Mouse (Mus musculus) megakaryocyte-erythroid progenitor cell, adult 5-6 weeks (primary cell): ENCODE data around the gene Hrh2. TPM values are rescaled to one million over a fixed set of nuclear protein-coding genes. Genes with fewer than 3 reads are reported as not detected.

Source experiments
- ATAC-seq: replicated peaks from 2 replicates; pipeline ENCODE4 v1.8.0; 2016; ENCODE audit warnings: mild to moderate bottlenecking, inconsistent platforms; ENCODE audit not compliant: severe bottlenecking, poor library complexity, low FRiP score, low TSS enrichment
- total RNA-seq, 2 experiments: library from RNA; stranded (forward) in 1 of 2; stranded (reverse) in 1 of 2; fragments of 200-1000, 215-1000 nt in 1 of 2; fragments of >200 nt in 1 of 2; fragmentation: Nextera tagmentation in 1 of 2; gene quantifications; 2 replicates each; pipeline ENCODE4 v1.2.3; 2014 to 2017

The Hrh2 gene
- total RNA-seq, 2 experiments from 2014 or later = 2.2 to 3.6 TPM

DNA sequence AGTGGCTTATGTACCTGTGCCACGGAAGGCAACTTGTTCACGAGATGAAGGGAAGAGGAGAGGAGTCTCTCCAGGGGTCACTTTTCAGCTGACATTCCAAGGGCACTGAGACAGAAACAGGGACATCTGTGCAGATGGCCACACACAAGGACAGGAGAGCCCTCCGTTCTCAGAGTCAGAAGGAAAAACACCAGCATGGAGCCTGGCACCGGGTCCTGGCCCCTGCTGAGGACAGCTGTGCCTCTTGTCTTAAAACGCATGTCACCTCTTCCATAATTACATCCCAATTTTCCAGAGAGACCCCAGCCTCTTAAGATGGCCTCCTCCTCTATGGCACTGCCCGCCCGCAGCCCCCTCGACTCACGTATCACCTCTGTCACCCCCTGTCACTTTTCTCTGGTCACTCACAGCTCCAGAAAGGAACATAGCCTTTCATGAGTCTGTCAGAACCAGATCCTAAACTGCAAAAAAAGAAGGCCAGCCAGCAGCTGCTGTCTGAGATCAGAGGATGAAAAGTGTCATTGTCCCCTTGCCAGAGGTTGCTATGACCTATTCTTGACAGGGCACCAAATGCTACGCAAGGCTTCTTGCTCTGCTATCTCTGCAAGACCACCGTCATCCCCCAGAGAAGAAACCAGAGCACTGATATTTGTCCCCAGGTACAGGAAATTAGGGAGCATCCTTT lies 59.8 kb downstream of the Hrh2 start:
- no peak for ATAC-seq

DNA sequence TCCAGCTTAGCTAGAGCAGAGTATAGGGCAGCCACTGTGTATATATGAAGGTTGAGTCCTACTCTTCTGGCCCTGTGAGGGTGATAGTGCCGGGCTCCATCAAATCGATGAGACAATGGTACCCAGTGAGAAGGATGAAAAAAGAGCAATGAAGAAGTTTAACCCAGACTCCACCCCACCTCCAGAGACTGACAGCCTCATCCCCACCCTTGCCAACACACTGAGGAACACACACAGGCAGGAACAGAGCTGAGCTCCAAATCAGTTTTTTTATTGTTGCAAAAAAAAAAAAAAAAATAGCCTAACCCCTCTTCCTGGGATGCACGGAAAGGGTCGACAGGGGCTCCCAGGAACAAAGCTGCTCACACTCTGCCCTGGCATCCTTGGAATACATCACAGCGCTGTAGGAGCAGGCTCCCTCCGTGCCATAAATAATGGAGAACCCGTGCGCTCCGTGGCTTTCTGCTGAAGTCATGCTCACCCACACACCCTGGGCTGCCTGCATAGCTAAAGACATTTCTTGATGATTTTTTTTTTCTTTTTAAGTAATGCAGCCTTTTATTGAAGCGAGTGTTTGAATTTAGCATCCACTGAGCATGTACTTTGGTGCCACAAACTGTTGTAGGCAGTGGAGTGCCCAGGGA lies 65.8 kb downstream of the Hrh2 start:
- no peak for ATAC-seq

DNA sequence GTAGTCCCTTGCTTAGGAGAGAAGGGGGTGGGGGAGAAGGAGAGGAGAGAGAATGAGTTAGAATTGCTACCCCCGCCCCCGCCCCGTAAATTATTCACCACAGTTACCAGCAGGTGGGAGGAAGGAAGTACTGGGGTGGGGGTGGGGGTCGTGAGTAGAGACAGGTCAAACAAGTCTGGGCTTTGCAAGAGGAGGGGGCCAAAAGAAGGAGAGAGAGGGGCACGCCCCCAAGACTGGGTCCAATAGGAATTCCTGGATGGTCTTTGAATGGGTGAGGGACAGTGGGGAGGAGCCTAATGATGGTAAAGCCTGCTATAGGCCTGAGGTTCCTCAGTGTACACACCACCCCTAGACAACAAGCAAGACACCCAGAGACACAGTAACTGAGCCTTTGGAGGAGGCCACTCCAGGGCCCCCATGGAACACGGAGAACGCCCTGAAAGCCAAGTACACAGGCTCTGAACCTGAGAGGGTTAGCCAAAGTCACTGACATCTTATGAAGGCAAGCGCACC lies 66.4 kb downstream of the Hrh2 start:
- no peak for ATAC-seq

DNA sequence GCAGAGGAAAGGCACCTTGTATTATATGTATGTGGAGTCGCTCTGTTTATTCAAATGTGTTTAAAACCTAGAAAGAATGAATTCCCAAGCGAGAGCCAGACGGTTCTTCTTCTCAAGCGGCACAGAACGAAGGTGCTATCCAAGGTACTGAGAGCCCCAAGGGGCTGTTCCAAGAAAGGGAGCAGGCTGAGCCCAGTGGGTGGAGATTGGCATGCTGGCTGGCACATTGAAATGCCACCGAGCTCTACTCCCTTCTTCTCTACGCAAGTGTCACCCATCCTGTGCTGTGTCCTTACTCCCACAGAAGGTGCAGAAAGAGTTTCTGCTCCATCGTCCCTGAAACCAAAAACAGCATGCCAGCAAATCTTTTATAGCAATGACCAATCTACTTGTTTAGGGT lies 68.4 kb downstream of the Hrh2 start:
- ATAC-seq = no peak

DNA sequence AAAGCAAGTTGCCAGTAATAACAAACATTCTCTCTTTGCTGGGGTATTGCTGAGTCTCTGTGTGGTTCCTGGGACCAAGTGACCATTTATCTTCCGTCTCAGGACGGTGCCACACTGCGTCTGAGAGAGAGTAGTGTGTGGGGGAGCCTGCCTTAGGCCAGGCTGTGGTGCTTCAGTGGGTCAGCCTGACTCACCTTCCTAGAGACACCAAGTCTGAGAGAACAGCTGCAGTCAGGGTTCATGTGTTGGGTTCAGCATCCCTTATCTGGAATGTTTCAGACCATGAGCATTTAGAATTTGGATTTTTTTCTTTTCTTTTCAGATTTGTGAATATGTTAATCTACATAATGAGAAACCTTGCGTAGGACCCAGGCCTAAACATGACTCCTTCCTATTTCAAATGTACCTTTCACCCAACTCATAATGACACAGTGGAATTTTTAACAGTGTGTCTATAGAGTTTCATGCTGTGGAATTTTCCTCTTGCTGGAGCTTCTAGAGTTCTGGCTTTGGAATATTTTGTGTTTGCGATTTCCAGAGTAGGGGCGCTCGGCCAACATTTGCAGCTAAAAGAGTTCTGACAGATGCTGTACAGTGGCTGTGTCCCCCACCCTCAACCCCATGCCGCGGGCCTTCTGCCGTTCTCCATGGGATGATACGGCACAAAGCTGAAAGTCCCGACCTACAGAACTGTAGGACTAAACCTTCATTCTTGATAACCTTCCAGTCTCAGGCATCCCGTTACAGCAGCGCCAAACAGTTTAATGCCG lies 71.0 kb downstream of the Hrh2 start:
- no peak for ATAC-seq

DNA sequence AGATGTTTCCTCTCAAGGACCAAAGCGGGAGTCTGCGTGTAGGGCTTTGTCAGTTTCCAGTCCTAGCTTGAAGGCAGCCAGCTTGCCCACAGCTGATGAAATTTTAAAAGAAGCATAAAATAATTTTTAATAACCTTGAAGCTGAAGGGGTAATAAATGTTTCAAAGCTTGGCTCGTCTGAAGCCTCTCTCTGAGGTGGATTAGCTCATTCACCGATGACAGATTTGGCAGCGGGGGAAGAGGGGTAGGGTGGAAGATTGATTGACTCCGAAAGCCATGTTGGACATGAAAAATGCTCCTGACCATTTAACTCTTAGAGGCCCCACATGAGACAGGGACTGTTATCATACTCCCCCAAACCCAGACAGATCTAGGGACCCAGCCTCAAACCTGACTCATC lies 71.7 kb downstream of the Hrh2 start:
- no peak for ATAC-seq

DNA sequence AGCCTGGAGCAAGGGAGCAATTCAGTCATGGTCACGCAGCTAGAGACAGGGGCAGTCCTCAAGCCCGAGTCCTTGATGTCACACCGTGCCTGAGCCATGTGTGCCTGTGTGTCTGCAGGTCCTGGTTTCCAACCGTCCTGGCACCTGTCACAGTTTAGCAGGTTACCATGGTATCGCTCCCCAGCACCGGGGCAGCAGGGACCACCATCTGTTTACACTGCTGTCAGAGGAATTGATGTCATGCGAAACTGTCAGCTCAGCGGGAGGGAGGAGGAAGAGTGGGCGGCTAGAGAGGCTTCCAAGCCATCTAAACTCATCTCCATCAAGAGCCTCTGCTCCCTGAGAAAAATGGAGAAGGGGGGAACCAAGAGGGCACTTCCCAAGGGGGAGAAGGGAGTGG lies 74.5 kb downstream of the Hrh2 start:
- ATAC-seq = no peak

DNA sequence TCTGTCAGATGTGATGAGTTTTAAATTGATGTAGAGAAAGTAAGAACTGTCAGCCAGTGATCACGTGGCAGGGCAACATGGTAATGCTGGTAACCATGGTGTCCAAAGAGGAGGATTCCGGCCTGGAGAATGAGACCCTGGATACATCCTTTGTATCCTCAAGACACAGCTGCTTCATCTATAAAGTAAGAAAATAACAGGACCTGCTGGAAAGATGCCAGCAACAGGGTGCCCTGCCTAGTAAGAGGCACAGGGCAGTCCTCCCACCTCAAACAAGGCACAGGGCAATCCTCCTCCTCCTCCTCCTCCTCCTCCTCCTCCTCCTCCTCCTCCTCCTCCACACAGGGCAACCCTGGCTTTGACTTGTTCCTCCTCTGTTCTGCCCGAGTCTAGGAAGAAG lies 77.2 kb downstream of the Hrh2 start:
- ATAC-seq = no peak

DNA sequence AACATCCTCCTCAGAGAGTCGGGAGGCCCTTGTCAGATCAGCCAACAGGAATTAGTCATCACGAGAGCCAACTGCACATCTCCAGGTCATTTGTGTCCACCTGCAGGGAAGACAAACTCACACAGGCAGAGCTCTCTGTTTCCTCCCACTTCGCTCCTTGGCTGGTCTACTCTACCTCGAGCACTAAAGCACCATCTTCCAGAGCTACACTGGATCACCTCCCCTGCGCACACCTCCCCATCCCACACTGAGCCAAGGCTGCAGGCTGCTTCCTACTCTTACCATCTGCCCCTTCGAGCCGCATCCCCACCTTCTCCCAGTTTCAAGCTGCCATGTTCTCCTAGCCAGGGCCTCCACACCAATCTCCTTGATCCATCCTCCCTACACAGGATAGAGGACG lies 77.7 kb downstream of the Hrh2 start:
- ATAC-seq = no peak

DNA sequence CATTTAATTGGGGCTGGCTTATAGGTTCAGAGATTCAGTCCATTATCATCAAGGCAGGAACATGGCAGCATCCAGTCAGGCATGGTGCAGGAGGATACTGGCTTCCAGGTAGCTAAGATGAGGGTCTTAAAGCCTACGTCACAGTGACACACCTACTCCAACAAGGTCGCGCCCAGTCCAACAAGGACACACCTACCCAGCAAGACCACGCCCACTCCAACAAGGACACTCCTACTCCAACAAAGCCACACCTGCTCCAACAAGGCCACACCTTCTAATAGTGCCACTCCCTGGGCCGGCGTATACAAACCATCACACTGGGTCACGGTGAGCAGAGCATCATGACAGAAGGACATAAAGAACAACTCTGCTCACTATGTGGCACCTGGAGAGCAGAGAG lies 80.1 kb downstream of the Hrh2 start:
- no peak for ATAC-seq

DNA sequence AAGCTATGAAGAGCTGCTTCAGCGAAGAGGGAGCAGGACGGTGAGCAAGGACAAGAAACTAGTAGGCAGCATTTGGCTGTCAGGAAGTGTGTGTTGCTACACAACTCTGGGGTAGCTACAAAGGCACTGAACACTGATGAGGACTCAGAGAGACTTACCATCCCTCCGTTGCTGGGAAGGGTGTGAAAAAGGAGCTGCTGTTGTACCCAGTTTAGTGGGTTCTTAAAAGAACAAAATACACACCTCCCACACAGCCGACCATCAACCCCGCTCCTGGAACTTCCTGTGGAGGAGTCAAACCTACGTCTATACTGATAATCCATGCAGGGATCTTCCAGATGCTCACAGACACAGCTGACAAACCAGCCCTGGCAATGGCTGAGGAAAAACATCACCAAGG lies 85.5 kb downstream of the Hrh2 start:
- ATAC-seq = no peak

DNA sequence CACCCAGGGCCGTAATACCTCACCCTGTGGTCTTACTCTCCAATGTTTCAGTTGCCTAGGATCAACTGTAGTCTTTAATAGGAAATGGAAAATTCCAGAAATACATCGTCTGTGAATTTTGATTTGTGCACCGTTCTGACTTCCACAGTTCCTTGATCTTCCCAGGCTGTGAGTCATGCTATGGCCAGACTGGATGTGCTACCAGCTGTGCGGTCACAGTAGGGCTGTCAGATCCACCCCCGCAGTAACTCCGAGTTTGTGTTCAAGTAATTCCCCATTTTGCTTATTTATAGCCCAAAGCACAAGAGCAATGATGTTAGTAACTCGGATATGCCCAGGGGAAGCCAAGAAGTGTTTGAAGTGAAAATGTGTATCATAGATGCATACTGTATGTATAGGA lies 88.4 kb downstream of the Hrh2 start:
- ATAC-seq = no peak

DNA sequence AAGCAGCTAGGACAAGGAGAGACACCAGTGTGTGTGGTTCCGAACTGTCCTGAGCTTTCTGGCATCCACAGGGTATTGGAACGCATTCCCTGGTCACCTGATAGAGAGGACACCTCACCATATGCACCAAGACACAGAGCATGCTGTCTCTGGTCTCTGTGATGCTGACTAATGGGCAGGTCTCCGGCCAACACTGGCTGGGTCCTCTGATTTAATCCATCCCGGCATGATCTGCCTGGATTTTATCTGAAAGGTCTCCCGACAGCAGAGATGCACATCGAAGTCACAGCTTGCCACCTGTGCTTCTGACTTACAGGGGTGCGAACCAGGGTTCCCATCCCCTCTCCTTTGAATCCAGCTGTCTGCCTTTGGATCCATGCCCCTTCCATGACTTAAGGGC lies 89.2 kb downstream of the Hrh2 start:
- no peak for ATAC-seq

DNA sequence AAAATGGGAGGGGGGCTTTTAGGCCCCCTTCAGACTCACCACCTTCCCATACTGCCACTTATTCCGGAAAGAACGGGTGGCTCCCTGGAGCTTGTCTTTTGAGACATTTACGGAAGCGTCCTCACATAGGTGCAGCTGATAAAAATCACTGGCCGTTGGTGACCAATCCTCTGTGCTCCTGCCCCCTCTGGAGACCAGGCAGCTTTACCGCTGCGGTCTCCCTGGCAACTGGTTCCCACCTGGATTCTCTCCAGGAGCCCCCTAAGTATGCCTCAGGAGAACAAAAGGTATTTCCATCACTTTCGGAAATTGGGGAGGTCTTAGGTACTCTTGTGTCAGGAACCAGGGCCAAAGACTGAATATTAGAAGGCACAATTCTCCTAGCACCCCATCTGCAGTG lies 89.7 kb downstream of the Hrh2 start:
- no peak for ATAC-seq

DNA sequence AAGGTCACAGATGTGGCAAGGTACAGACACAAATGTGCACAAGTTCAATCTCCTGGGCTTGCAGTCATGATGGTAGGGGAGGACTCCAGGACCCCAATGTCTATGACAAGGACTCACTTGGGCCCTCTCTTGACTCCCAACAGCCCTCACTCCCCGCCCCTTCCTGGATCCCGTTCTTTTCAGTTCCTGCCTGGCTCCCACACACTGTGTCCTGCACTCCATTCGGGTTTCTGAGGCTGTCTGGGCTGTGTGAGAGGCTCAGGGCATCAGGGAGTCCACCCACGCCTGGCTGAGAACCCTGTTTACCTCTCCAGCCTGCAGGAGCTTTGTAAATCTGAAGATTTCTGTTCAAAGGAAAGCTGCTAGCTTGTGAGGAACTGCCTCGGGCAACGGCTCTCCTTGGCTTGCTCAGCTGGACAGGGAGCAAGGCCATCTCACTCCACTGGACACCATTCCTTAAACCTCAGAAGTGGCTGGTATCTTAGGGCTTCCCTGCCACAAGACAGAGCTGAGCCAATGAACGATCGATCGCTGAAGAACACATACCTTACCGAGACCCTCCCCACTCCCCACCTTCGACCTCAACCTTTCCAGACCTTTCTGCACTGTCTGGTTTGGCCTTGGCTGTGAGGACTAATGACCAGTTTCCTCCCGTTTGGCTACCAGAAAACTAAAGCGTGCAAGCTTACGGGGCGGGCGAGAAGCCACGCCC lies 90.4 kb downstream of the Hrh2 start:
- no peak for ATAC-seq

DNA sequence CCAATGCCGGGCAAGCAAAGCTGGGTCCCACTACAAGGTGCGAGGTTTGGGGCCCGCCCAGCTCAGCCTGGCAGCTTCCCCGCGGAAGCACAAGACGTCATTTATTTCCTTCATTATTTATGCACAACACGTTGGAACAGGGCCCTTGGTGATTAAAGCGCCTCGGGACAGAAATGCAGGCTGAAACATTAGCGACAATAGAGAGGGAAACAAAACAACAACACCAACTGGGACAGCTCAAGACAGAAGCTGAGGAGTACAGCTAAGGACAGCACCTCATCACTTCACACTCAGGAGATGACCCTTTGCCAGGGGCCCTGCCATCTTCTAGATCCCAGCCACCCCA lies 90.9 kb downstream of the Hrh2 start:
- no peak for ATAC-seq
